Mouse (Mus musculus) left cerebral cortex, postnatal 10 days (tissue): ENCODE data around the gene Gyg. TPM values are rescaled to one million over a fixed set of nuclear protein-coding genes. Genes with fewer than 3 reads are reported as not detected.

Source experiments
- total RNA-seq, 2 experiments: library from RNA; stranded (reverse); gene quantifications; 2 replicates each; pipeline ENCODE4 v1.2.3; 2021

Gene Gyg
- total RNA-seq, 2 experiments from 2014 or later, result 49.8 to 49.9 TPM

Other genes starting within 250 kb of the Gyg start
- 1 to 10 TPM; 4.8 to 6.7 TPM for gene Cp, start 198.3 kb downstream of the Gyg start, total RNA-seq
- 10 to 100 TPM; 20.0 to 20.5 TPM for gene Hps3, start 120.0 kb downstream of the Gyg start, total RNA-seq
- gene Hltf, start 97.5 kb downstream of the Gyg start, total RNA-seq, result 10 to 100 TPM; 15.6 to 17.7 TPM
- gene Cpa3, start 86.9 kb upstream of the Gyg start, total RNA-seq, result under 1 TPM; 0.30 to 0.32 TPM
- under 1 TPM in 1 of 2 experiments, not detected in 1; 0.17 TPM for gene Cpb1, start 120.4 kb upstream of the Gyg start, total RNA-seq
- gene Agtr1b, start 211.9 kb upstream of the Gyg start, total RNA-seq, result under 1 TPM; 0.28 to 0.43 TPM